Mouse (Mus musculus) frontal cortex, postnatal 36 days (tissue): ENCODE data around the gene Olfr694.
"Not testable (repeated sequence)": the region's sequence is repeated elsewhere in the genome, so short reads cannot be mapped to it uniquely, and the experiment has no call there.

Experiments
- DNase-seq, 2 experiments: peaks; one replicate each; pipeline ENCODE4 v3.0.0; 2022; ENCODE audit warnings: low spot score in 2 of 2

The Olfr694 gene

GRCm38 (mm10) chr7:106691714-106692113, at the start of gene Olfr694:
Gene Olfr694 (minus strand): TSS chr7:106691814.
- DNase-seq = no peak

GRCm38 (mm10) chr7:106737028-106737427, 45.4 kb upstream of the Olfr694 start:
- no peak for DNase-seq

- no peak for DNase-seq
Observed at GRCm38 (mm10) chr7:106733717-106734116, 42.1 kb upstream of the Olfr694 start.

- not testable (repeated sequence) for DNase-seq
Observed at GRCm38 (mm10) chr7:106725654-106726053, 34.0 kb upstream of the Olfr694 start.

- no peak for DNase-seq
Observed at GRCm38 (mm10) chr7:106716296-106716695, 24.7 kb upstream of the Olfr694 start, which contains the start of gene Olfr695. Gene Olfr695 (minus strand): TSS chr7:106716396.

GRCm38 (mm10) chr7:106711463-106711862, 19.8 kb upstream of the Olfr694 start:
- no peak for DNase-seq

GRCm38 (mm10) chr7:106707705-106708104, 16.1 kb upstream of the Olfr694 start:
- DNase-seq = not testable (repeated sequence)

- no peak for DNase-seq
Observed at GRCm38 (mm10) chr7:106696891-106697290, 5.3 kb upstream of the Olfr694 start.

- DNase-seq = no peak
Observed at GRCm38 (mm10) chr7:106692976-106693375, 1.4 kb upstream of the Olfr694 start.

GRCm38 (mm10) chr7:106685382-106685781, 6.2 kb downstream of the Olfr694 start:
- DNase-seq = no peak

GRCm38 (mm10) chr7:106680484-106680883, 11.1 kb downstream of the Olfr694 start, which contains the start of gene Olfr693:
Gene Olfr693 (minus strand): TSS chr7:106680584.
- DNase-seq = no peak

GRCm38 (mm10) chr7:106652344-106652652, 39.3 kb downstream of the Olfr694 start:
- DNase-seq = no peak

- no peak for DNase-seq
Observed at GRCm38 (mm10) chr7:106651555-106652343, 39.9 kb downstream of the Olfr694 start.

- DNase-seq = no peak
Observed at GRCm38 (mm10) chr7:106649774-106650173, 41.8 kb downstream of the Olfr694 start.

GRCm38 (mm10) chr7:106645261-106645660, 46.4 kb downstream of the Olfr694 start:
- DNase-seq = no peak

- DNase-seq = no peak
Observed at GRCm38 (mm10) chr7:106644222-106644870, 47.3 kb downstream of the Olfr694 start.

GRCm38 (mm10) chr7:106640839-106641238, 50.8 kb downstream of the Olfr694 start:
- no peak for DNase-seq

GRCm38 (mm10) chr7:106635560-106635959, 56.1 kb downstream of the Olfr694 start:
- DNase-seq = no peak
